Mouse (Mus musculus): ENCODE measurements at regions not wholly inside any gene's neighbourhood (a gene's known extent, or its start where the extent isn't known, plus 50 kb on each side); places are given as distances from the start of the nearest gene placed in this dataset.

- DNase-seq (ENCODE audit: low read depth, low spot score) = no peak
Observed at GRCm38 (mm10) chr15:86566111-86566510, 351.9 kb downstream of the Tbc1d22a start.

DNA sequence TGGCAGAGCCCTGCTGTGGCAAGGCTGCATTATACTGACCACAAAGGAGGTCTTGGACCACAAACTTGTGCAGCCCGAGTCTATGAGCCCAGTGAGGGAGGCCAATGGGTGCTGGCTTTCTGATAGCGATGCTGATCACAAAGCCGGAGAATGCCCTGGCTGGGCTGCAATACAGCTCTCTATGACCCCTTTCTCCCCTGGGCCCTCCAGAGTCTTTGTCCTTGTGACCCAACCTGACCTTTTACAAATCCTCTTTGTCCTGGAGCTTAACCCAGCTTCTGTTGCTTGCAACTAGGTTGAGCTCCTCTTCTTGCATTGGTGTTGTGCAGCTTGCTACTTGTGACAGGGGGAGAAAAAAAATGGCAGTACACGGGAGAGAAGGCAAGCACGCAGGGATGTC lies 360.1 kb downstream of the Tbc1d22a start:
- DNase-seq (ENCODE audit: low read depth, low spot score) = no peak

- DNase-seq (ENCODE audit: low read depth, low spot score) = no peak
Observed at GRCm38 (mm10) chr15:86576666-86577065, 362.4 kb downstream of the Tbc1d22a start.

DNA sequence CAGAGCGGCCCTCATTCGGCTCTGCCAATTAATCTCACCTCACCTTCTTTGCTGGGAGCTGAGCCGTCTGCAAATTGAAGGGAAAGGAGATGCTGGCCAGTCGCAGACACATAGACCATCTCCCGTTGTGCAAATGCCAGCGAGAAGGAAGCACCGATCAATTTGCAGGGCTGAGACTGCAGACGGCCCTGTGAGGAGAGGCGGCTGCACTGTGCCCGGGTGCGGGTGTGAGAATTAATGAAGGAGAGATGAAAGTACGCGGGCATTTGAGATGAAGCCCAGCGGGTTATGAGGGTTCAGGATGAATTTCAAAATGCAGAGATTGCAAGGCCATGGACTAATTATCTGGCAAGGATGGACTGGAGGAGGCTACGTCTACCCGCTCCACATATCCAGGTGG lies 364.4 kb downstream of the Tbc1d22a start:
- DNase-seq (ENCODE audit: low read depth, low spot score) = no peak

DNA sequence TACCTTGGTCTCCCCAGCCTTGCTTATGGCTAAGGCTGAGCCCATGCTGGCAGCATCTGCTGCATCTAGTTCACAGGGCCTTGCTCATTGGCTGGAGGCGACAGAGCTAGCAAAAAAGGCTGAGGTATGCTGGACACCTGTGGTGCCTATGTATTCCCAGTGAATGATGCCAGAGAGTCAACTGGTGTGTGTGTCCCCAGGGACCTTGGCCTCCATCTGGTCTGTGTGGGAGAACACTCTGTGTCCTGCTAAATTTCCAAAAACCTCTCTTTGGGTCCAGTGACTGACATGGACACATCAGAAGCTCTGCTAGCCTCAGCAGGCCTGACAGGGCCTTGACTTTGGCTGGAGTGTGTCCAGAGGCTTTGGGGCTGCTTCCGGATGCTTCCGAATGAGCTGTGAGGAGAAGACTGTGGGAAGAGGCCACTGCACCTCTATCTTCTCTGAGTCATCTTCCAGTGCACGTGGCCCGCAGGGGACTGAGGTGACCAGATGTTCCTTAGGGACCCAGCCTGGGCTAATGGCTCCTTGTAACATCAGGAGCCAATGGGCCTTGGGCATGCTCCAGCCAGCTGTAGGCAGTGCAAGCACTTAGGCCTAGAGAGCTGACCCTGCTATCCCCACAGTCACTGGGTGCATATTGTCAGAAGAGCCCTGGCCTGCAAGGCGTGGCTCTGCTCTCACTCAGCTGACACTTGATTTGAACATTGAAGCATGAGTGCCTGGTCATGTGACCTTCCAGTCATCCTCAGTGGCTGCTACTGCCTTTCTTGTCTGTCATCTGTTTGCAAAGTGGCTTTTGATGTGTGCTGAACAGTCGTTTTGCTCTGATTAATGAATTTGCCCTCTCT lies 368.2 kb downstream of the Tbc1d22a start:
- DNase-seq (ENCODE audit: low read depth, low spot score) = no peak

GRCm38 (mm10) chr15:86585716-86586115 lies 371.5 kb downstream of the Tbc1d22a start:
- DNase-seq (ENCODE audit: low read depth, low spot score) = peak; percentile 57

DNA sequence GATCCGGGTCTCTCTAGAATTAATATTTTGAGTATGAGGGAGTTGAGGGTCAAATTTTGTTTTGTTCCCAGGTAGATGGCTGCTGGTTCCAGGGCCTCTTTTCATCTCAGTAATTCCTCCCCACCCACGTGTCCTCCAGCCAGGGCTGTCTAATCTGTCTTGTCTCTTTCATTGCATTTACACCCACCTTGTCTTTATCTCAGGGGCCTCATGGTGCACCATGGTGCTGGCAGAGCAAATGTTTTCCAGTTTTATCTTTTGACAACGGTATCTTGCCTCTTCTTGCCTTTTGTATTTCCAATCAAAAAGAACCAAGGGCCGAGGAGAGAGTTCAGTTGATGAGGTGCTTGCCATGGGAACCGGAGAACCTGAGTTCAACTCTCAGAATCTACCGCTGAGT lies 372.9 kb downstream of the Tbc1d22a start:
- no peak for DNase-seq (ENCODE audit: low read depth, low spot score)

DNA sequence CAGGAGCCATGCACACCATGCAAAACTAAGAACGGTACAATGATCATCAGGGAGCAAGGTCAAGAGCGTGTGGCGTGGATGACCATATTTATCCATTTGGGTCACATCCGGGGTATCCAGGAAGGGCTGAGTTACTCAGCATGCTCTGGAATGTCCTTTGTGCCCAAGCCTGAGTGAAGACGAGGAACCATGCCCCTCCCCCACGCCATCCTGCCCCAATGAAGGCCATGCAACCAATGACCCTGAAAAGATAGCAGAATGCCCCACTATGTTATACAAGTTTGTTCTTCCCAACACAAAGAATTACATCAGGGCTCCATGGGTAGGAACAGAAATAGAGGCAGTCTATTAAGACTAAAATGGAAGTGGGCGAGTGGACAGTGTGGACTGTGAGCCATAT lies 375.8 kb downstream of the Tbc1d22a start:
- no peak for DNase-seq (ENCODE audit: low read depth, low spot score)

- no peak for DNase-seq (ENCODE audit: low read depth, low spot score)
Observed at GRCm38 (mm10) chr15:86590896-86591295, 376.6 kb downstream of the Tbc1d22a start.

DNA sequence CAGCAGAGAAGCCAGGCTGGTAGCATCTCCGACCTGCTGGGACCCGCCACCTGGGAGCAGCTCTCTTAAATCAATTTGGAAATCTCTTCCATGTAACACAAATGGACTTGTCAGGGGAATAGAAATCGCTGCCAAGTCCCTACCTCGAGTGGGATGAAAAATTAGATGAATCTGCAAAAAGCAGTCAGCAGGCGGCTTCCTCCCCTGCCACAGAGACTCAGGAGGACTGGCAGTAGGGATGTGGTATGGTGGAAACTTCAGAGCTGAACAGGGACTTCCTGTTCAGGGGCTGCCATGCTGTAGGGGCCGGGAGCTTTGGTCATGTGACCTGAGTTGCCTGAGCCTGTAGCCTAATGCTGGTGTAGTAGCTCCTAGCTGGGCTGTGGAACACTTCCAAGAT lies 379.1 kb downstream of the Tbc1d22a start:
- DNase-seq (ENCODE audit: low read depth, low spot score) = no peak

- DNase-seq (ENCODE audit: low read depth, low spot score) = no peak
Observed at GRCm38 (mm10) chr15:86606411-86606810, 392.2 kb downstream of the Tbc1d22a start.

GRCm38 (mm10) chr15:86609692-86610091 lies 395.4 kb downstream of the Tbc1d22a start:
- DNase-seq (ENCODE audit: low read depth, low spot score) = no peak

- DNase-seq (ENCODE audit: low read depth, low spot score) = no peak
Observed at GRCm38 (mm10) chr15:86631376-86631775, 417.1 kb downstream of the Tbc1d22a start.

- no peak for DNase-seq (ENCODE audit: low read depth, low spot score)
Observed at GRCm38 (mm10) chr15:86645244-86645643, 431.0 kb downstream of the Tbc1d22a start.

- no peak for DNase-seq (ENCODE audit: low read depth, low spot score)
Observed at GRCm38 (mm10) chr15:86648131-86648530, 433.9 kb downstream of the Tbc1d22a start.

- no peak for DNase-seq (ENCODE audit: low read depth, low spot score)
Observed at GRCm38 (mm10) chr15:86673096-86673520, 458.8 kb downstream of the Tbc1d22a start.

DNA sequence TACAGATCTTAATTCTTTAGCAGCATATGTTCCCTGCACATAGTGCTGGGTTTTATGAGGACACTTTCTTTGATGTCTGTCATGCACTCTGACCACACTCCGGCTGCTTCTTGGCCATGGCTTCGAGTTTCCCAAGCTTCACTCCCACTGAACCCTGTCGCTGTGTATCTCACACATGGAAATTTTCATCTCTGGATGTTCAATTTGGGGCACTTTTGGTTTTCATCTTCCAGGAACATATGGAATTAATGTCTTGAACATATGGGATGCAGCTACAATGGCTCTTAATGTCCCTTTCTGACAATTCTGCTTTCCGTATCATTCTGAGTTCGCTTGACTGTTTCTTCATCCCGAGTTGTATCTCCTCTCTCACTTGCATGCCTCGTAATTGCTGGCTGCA lies 462.8 kb downstream of the Tbc1d22a start:
- no peak for DNase-seq (ENCODE audit: low read depth, low spot score)

DNA sequence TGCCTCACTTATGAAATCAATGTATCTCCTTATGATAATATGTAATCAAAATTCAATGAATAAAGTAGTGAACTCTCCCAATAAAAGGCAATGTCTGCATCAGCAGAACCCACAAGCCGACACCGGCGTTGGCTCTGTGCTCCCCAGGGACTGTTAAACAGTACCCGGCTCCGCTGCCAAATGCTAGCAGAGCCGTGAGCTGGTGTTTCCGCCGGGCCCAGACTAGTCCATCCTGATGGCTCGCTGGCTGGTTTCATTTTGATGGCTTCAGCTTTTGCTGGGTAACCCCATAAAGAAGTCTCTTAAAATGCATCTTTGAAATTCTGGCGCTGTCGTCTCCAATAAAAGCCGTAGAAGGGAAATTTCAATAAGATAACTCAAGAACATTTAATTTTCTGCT lies 468.8 kb downstream of the Tbc1d22a start:
- no peak for DNase-seq (ENCODE audit: low read depth, low spot score)

GRCm38 (mm10) chr15:86689694-86690093 lies 475.4 kb downstream of the Tbc1d22a start:
- no peak for DNase-seq (ENCODE audit: low read depth, low spot score)

DNA sequence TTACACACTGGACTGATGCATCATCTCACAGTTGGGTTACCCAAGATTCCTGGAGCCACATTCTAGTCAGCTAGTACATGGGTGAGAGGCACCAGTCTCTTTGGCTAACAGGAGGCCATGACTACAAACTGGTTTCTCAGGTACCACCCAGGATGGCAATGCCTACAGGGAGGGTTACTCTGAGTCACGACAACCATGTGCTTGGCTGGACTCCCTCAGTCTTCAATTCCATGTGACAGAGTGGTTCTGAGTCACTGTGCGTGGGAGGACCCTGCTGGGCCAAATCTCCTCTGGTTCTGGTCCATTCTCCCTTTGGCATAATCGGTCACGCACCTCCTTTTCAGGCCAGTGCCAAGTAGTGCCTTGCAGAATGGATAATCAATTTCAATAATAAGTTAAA lies 482.5 kb downstream of the Tbc1d22a start:
- DNase-seq (ENCODE audit: low read depth, low spot score) = no peak

- no peak for DNase-seq (ENCODE audit: low read depth, low spot score)
Observed at GRCm38 (mm10) chr15:86710429-86710828, 496.2 kb downstream of the Tbc1d22a start.

GRCm38 (mm10) chr15:86718376-86718775 lies 504.1 kb downstream of the Tbc1d22a start:
- no peak for DNase-seq (ENCODE audit: low read depth, low spot score)

GRCm38 (mm10) chr15:86719088-86719487 lies 504.8 kb downstream of the Tbc1d22a start:
- DNase-seq (ENCODE audit: low read depth, low spot score) = peak; percentile 5

DNA sequence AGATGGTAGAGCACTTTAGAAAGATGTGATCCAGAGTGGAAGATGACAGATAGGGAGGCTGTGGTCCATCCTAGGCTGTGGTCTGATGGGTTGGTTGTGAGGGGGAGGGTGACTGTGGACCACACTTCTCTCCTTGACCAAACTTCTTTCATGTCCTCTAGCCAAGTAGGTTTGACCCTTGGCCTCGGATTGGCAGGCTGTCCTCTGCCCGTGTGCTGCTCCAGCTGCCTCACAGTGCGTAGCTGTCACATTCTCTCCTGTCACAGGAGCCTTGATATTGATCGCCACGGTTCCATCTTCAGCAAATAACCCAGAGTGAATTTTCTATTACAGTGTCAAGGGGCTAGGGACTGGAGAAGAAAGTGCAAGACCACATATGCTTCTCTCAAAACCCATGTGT lies 506.9 kb downstream of the Tbc1d22a start:
- DNase-seq (ENCODE audit: low read depth, low spot score) = no peak
